Mouse (Mus musculus): ENCODE results near the gene Gm44790. TPM values are rescaled to one million over a fixed set of nuclear protein-coding genes. Genes with fewer than 3 reads are reported as not detected.

The Gm44790 gene
- polyA plus RNA-seq, 1 experiment: not detected

GRCm38 (mm10) chr6:86393187-86393586 is 33.3 kb upstream of the Gm44790 start:
- Histone ChIP-seq H3K4me1 (peaks cover 30% of the 10 kb centered on the region), H3K27me3 (replicated peaks) (no peaks in the 10 kb centered on the region), H3K36me3 (replicated peaks; ENCODE audit: low read length) (peaks cover 55% of the 10 kb centered on the region), H3K4me3 (replicated peaks) (no peak overlapping the region), H3K9me3 (no peaks in the 10 kb centered on the region)
- TF ChIP-seq GATA1 (IDR thresholded peaks at IDR 0.05; ENCODE audit: borderline replicate concordance, low read length) (no peak), FLI1 (IDR thresholded peaks at IDR 0.05; ENCODE audit: low read length) (no peak)

- no peaks in the 10 kb centered on the region for H3K9me3 ChIP-seq
- H3K36me3 ChIP-seq (replicated peaks; ENCODE audit: low read length): peaks cover 45% of the 10 kb centered on the region
- H3K4me3 ChIP-seq (replicated peaks): no peak overlapping the region
- H3K27me3 ChIP-seq (replicated peaks): no peaks in the 10 kb centered on the region
- TF ChIP-seq FLI1 (IDR thresholded peaks at IDR 0.05; ENCODE audit: low read length) (no peak), GATA1 (IDR thresholded peaks at IDR 0.05; ENCODE audit: borderline replicate concordance, low read length) (no peak)
- H3K4me1 ChIP-seq: peaks cover 34% of the 10 kb centered on the region
Measured at GRCm38 (mm10) chr6:86394078-86394720, 32.3 kb upstream of the Gm44790 start.

GRCm38 (mm10) chr6:86395021-86395420 is 31.4 kb upstream of the Gm44790 start:
- peaks cover 39% of the 10 kb centered on the region for H3K36me3 ChIP-seq (replicated peaks; ENCODE audit: low read length)
- peaks cover 39% of the 10 kb centered on the region for H3K4me1 ChIP-seq
- no peak for TF ChIP-seq FLI1 (IDR thresholded peaks at IDR 0.05; ENCODE audit: low read length)
- TF ChIP-seq GATA1 (IDR thresholded peaks at IDR 0.05; ENCODE audit: borderline replicate concordance, low read length): no peak
- H3K4me3 ChIP-seq (replicated peaks): no peak overlapping the region
- no peaks in the 10 kb centered on the region for H3K27me3 ChIP-seq (replicated peaks)
- H3K9me3 ChIP-seq: no peaks in the 10 kb centered on the region

GRCm38 (mm10) chr6:86395969-86396368 is 30.5 kb upstream of the Gm44790 start:
- Histone ChIP-seq H3K36me3 (replicated peaks; ENCODE audit: low read length) (peaks cover 29% of the 10 kb centered on the region), H3K4me3 (replicated peaks) (peak overlapping the region; percentile 98), H3K27me3 (replicated peaks) (no peaks in the 10 kb centered on the region), H3K9me3 (no peaks in the 10 kb centered on the region), H3K4me1 (peaks cover 49% of the 10 kb centered on the region)
- no peak for TF ChIP-seq GATA1 (IDR thresholded peaks at IDR 0.05; ENCODE audit: borderline replicate concordance, low read length)
- no peak for TF ChIP-seq FLI1 (IDR thresholded peaks at IDR 0.05; ENCODE audit: low read length)

GRCm38 (mm10) chr6:86396581-86397256 is 29.7 kb upstream of the Gm44790 start, which contains the start of gene Pcyox1:
Gene Pcyox1, minus strand, starts transcription at chr6:86397154.
- peaks cover 22% of the 10 kb centered on the region for H3K36me3 ChIP-seq (replicated peaks; ENCODE audit: low read length)
- H3K9me3 ChIP-seq: no peaks in the 10 kb centered on the region
- peak within 1 kb of the TSS; percentile 98 for H3K4me3 ChIP-seq (replicated peaks)
- no peaks in the 10 kb centered on the region for H3K27me3 ChIP-seq (replicated peaks)
- peaks cover 54% of the 10 kb centered on the region for H3K4me1 ChIP-seq
- TF ChIP-seq GATA1 (IDR thresholded peaks at IDR 0.05; ENCODE audit: borderline replicate concordance, low read length) (no peak), FLI1 (IDR thresholded peaks at IDR 0.05; ENCODE audit: low read length) (no peak)

GRCm38 (mm10) chr6:86397257-86397980 is 29.0 kb upstream of the Gm44790 start:
- H3K9me3 ChIP-seq: no peaks in the 10 kb centered on the region
- H3K36me3 ChIP-seq (replicated peaks; ENCODE audit: low read length): peaks cover 15% of the 10 kb centered on the region
- H3K27me3 ChIP-seq (replicated peaks): no peaks in the 10 kb centered on the region
- H3K4me1 ChIP-seq: peaks cover 54% of the 10 kb centered on the region
- no peak for TF ChIP-seq GATA1 (IDR thresholded peaks at IDR 0.05; ENCODE audit: borderline replicate concordance, low read length)
- TF ChIP-seq FLI1 (IDR thresholded peaks at IDR 0.05; ENCODE audit: low read length): no peak
- H3K4me3 ChIP-seq (replicated peaks): peak overlapping the region; percentile 98

- no peaks in the 10 kb centered on the region for H3K9me3 ChIP-seq
- no peak overlapping the region for H3K4me3 ChIP-seq (replicated peaks)
- peaks cover 61% of the 10 kb centered on the region for H3K4me1 ChIP-seq
- H3K36me3 ChIP-seq (replicated peaks; ENCODE audit: low read length): peaks cover 5% of the 10 kb centered on the region
- TF ChIP-seq FLI1 (IDR thresholded peaks at IDR 0.05; ENCODE audit: low read length) (no peak), GATA1 (IDR thresholded peaks at IDR 0.05; ENCODE audit: borderline replicate concordance, low read length) (no peak)
- H3K27me3 ChIP-seq (replicated peaks): no peaks in the 10 kb centered on the region
Measured at GRCm38 (mm10) chr6:86398986-86399385, 27.5 kb upstream of the Gm44790 start.

- peak overlapping the region; percentile 11 for H3K4me3 ChIP-seq (replicated peaks)
- TF ChIP-seq FLI1 (IDR thresholded peaks at IDR 0.05; ENCODE audit: low read length) (no peak), GATA1 (IDR thresholded peaks at IDR 0.05; ENCODE audit: borderline replicate concordance, low read length) (no peak)
- H3K4me1 ChIP-seq: peaks cover 58% of the 10 kb centered on the region
- H3K27me3 ChIP-seq (replicated peaks): no peaks in the 10 kb centered on the region
- no peaks in the 10 kb centered on the region for H3K9me3 ChIP-seq
- no peaks in the 10 kb centered on the region for H3K36me3 ChIP-seq (replicated peaks; ENCODE audit: low read length)
Measured at GRCm38 (mm10) chr6:86399995-86400394, 26.5 kb upstream of the Gm44790 start.

GRCm38 (mm10) chr6:86400972-86401371 is 25.5 kb upstream of the Gm44790 start:
- Histone ChIP-seq H3K4me3 (replicated peaks) (peak overlapping the region; percentile 84), H3K36me3 (replicated peaks; ENCODE audit: low read length) (no peaks in the 10 kb centered on the region), H3K4me1 (peaks cover 54% of the 10 kb centered on the region), H3K9me3 (no peaks in the 10 kb centered on the region), H3K27me3 (replicated peaks) (no peaks in the 10 kb centered on the region)
- no peak for TF ChIP-seq GATA1 (IDR thresholded peaks at IDR 0.05; ENCODE audit: borderline replicate concordance, low read length)
- TF ChIP-seq FLI1 (IDR thresholded peaks at IDR 0.05; ENCODE audit: low read length): no peak

Data from megakaryocyte, embryonic 14.5 days (primary cell).